Mouse (Mus musculus): ENCODE data around the gene Smyd3. TPM values are rescaled to one million over a fixed set of nuclear protein-coding genes. Genes with fewer than 3 reads are reported as not detected.

The Smyd3 gene
- total RNA-seq (2021) = 1 to 10 TPM; 7.5 to 8.3 TPM
- long read RNA-seq, experiment 1, partial matches to known transcripts = 1 of 2 reads
- long read RNA-seq, experiment 1, other reads (novel, unspliced or antisense) = 1 of 2 reads
- long read RNA-seq, experiment 2, partial matches to known transcripts = 0 of 1 reads
- long read RNA-seq, experiment 2, other reads (novel, unspliced or antisense) = 1 of 1 reads

DNA sequence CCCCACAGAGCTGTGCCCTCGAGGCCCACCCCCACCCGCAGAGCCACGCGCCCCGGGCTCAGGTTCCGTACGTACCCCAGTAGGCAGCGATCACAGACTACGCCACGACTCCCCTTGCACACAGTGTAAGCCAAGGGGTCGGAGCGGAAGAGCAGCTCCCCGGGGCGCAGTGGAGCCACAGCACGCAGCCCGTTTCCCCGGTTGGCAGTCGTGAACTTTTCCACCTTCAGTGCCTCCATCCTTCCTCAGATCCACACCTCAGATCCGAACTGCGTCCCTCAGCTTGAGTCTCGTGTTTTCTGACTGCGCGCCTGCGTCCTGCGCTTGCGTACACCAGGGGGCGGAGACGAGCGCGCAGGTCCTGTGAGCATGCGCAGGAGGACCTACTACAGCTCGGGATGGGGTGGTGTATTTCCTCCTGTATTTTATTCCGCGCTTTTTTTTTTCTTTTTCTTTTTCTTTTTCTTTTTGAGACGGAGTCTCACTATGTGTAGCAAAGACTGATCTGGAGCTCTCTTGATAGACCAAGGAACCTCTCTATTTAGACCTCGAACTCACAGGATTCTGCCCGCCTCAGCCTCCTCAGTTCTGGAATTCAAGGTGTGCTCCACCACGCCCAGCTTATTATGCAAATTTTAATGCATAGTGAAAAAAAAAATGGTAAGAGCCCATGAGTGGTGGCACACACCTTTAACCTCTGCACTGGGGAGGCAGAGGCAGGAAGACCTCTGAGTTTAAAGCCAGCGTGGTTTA lies at the start of gene Smyd3:
Gene Smyd3 (minus strand): TSS at position 329 of the 753 bp plus-strand sequence.
- peak; percentile 89 for DNase-seq

DNA sequence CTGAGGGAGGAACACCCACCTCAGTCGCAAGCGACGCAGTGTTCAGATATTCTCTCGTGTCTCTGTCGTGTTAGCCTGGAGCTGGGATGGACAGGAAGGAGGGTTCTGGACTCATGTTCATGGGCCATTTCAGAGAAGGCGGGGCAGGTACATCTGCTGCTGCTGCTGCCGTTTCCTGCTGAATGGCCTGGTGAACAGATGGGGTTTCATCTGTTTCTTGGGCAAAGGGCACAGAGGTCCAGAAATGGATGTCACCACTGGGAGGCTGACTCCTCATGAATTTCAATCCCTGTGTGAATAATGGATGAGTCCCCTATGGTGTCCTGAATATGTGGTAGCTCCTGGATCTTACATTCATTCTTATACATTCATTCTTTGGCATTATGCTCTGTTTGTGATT lies 49.7 kb upstream of the Smyd3 start:
- no peak for DNase-seq

DNA sequence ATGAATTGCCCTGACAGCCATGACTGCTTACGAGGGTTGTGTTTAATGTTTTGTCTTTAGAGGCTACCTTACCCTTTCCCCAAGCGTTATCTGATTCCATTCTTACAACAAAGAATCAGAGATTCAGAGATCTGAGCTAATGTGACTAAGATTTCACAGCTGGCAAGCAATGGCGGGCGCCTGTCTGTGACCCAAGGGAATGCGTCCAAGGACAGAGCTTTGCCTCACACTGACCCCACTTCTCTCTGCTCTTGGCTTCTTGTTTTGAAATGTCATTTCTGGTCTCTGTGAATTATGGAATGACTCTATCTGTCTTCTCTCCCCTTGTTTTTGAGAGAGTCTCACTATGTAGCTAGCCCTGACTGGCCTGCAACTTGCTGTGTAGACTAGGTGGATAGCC lies 46.1 kb upstream of the Smyd3 start:
- DNase-seq = peak in 1 of 2 experiments; percentile 31

DNA sequence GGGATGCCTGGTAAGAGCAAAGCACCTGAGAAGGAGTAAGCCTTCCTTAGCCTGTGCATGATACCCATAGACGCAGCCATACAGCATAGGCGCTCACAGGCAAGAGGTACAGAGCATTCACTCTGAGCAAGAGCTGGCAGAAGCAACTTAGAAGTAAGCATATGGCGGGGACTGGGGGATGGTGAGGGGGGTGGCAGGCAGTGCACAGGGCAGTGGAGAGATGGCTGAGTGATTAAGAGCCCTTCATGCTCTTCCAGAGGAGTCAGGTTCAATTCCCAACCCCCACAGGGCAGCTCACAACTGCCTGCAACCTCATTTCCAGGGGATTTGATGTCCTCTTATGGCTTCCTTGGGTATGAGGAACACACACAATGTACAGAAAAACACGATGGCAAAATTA lies 45.4 kb upstream of the Smyd3 start:
- DNase-seq = no peak

DNA sequence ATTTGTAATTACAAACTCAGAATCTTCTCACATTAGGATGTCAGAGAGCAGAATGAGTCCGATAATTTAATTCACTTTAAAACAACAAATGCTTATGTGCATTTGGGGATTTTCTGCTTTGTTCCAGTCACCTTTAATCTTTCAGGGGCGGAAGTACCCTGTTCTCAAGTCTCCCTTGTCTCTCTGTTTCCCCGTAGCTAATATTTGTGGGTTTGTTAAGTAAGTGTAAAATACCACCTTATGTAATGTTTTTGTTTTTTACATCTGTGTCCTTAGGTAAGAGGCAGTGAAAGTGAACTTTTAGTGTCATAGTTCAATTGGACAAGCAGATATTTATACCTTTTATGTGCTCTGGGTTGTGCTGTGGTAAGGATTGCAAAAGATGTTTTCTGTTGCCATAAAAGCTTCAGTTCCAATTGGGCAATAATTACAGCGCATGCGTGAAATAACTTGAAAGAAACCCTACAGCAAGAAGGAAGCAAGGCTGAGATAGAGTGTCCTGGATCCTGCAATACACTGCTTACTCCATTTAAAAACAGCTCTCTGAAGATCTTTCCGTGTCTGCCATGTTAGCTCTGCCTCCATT lies 43.1 kb upstream of the Smyd3 start:
- no peak for DNase-seq

DNA sequence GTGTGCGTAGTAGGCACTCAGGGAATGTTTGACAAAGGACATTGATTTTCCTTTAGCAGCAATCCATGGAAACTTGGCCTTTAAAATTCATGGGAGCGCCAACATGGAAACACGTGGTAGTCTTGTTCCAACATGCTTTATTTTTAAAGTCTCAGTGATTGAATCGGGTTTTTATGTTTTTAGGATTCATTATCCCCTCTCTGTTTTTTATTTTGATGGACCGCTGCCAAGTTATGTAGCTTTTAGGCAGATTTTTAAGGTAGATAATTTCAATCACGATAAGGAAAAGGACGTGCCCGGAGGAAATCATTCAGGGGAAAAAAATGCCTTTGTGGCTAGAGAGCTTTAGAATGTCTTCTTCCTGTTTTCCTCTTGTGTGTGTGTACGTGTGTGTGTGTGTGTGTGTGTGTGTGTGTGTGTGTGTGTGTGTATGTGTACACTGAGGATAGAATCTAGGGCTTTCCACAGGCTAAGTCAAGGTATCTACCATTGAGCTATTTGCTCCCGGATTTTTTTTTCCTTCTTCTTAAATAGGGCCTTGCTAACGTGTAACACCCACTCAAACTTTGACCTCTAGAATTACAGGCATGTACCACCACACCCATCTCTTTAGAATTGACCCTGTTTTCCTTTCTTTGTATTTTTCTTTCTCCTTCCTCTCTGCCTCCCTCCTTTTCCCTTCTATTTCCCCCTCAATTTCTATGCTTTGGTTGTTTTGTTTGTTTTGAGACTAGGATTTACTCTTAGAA lies 41.8 kb upstream of the Smyd3 start:
- DNase-seq = peak; percentile 54 to 63

DNA sequence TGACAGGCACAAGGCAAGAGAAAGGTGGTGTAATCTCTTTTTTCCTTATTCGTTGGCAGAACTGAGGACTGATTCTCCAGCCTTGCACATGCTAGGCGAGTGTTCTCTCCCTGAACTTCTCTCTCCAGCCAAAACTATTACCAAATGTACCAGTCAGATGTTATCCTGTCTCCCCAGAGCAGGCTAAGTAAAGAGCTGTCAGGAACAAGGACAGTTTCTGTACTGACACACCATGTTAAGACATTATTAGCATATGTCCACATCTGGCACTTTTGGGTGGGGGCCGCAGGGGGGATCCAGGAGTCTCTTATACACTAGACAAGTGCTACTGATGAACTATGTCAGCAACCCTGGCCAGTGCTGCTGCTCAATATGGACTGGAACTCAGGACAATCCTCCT lies 39.1 kb upstream of the Smyd3 start:
- peak in 1 of 2 experiments; percentile 30 for DNase-seq

DNA sequence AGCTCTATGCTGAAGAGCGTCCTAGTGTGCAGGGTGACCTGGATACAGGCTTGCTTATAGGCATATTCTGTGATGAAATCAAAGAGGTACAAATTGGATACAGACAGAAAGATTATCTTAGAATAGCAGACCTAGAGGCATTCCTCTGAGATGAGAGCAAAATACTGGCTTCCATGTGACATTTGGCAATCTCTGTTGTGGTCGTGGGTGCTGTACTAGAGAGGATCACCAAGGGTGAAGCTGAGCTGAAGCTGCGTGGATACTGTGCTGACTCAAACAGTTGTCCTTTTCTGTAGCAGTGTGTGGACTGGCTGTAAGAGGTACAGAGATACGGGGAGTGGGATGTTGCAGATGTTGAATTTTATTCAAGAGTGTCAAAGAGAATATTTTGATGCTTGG lies 36.1 kb upstream of the Smyd3 start:
- DNase-seq = no peak

DNA sequence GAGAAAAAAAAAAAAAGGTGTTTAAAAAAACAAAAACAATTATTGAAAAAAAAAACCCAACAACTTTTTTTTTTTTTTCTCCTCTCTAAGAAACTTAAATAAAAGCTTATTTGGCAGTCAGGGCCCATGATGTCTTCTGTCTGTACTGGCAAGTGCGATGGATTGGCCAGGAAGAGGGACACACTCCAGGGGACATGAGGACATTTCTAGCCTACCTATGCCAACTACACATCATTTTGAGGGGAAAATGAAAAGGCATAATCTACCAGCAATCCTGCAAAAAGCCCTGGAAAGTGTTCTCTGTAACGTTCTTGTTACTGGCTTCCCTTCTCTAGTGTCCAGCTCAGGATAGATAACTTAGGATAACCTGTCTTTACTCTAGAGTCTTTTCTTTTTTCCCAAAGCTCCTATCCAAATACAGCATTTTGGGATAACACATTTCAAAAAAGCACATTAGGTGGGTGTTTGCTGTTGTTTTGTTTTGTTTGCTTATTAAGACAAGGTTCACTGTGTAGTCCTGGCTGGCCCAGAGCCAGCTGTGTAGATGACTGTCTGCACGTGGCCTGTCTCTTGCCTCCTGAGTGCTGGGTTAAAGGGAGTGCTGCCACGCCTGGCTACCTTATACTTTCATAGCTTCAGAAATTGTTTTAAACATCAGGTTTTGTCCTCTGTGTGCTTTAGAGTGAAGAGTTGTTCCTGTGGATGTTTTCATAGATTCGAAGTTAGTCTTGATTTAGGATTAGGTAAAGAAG lies 35.5 kb upstream of the Smyd3 start:
- no peak for DNase-seq

DNA sequence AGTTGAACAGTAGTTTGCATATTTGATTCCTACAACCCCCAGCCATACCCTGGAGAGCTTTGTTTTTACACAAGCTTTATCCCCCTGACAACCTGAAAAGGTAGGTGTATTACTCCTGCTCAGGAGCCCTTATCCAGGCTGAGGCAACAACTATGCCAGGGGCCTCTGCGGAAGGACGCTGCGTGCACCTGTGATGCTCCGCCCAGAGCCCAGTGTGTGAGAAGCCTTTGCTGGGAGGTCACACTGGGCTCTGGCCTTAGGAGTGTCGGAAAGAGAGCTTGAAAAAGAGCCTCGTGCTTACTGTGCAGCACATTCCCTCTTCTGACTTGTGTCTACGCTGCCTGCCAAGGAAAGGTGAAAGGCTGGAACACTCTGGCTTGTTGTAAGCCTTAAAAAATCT lies 34.9 kb upstream of the Smyd3 start:
- peak; percentile 46 to 47 for DNase-seq

DNA sequence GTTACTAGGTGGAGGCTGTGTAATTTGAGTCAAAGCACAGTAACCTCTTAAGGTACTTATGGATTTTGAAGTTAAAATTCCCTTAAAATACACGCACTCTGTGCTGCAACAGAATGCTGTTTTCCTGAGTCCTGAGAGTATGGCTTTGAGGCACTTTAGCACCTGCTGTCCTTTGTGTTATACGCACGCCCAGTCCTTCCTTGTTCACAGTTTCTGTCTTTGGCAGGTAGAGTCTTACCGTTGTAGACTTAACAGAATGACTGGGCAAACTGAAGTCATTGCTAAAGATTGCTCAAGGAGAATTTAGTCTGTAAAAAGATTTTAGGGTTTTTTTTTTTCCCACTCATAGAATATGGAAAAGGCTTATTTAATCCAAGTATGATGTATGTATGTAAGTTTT lies 34.1 kb upstream of the Smyd3 start:
- DNase-seq = no peak

DNA sequence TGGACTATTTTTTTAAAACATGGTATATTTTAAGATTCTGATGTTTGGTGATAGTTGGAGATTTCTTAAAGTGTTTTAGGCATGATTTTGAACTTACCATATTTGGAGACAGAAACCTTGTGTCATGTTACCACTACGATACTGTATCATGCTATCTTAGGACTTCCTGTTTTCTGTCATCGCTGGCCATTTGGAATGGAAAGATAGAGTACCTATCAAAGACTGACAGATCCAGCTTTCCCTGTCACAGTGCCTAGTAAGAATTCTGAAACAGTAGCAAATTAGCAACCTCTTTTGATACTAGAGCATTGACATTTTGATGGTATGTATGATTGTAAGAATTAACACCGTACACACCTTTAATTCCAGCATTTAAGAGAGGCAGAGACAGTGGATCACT lies 33.5 kb upstream of the Smyd3 start:
- no peak for DNase-seq

DNA sequence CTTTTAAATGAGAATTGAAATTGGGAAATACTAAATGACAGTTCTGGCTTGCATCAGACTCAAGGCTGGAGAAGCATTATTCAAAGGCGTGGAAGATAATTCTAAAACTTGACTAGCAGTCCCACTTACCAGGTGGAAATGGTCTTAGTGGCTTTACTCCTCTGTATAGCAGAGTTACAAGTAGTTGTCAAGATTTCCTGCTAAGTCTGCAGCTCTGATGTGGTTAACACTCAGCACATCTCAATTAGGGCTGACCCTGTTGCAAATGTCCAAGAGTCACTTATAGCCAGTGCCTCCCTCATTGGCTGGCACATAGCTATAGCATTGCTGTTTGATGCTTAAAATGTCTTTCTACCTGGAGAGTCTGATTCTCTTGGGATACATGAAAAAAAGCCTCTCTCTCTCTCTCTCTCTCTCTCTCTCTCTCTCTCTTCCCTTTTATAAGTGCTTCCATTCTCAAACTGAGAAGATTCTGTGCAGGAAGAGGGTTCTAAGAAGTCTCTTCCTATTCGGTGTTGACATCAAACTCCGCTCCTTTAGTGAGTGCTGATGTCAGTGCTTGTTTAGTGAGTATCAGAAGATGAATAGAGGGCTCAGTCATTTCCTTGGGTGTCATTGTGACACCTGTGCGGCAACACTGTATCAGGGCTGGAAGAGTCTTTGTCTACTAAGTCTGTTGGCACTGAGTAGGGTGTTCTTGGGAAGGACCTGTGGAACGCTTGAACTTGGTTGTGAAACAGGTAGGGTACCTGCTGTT lies 31.3 kb upstream of the Smyd3 start:
- no peak for DNase-seq

DNA sequence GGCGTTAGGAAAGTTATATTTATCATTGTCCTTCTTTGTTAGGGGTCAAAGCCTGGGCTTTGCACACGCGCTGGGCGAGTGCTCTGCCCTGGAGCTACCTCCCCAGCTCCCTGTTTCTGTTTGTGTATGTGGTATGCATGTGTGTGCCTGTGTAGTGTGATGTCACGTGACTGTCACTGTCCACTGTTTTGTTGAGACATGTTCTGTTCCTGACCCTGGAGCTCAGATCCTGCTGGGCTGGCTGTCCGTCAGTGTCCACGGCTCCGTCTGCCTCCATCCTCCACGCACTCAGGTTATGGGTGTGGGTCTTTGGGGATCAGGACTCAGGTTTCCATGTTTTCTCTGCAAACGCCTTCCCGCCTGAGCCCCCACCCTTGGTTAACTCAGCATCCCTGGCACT lies 30.4 kb upstream of the Smyd3 start:
- peak in 1 of 2 experiments; percentile 51 for DNase-seq

DNA sequence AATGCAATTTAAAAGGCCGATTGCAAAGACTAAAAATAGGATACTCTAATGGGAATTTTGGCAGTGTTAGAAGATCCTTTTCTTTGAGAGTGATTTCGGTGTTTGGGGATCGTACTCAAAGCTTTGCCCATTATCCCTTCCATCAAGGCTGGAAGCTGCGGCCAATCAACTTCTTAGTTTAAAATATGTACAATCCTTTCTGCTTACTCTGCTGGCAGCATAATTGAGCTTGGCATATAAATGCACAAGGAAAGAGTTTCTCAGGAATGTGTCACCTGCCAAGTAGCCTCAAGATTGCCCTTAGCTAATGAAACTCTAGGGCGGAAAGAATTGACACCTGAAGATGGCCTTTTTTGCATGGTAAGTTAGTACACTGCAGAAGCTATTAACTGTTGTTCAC lies 29.3 kb upstream of the Smyd3 start:
- peak in 1 of 2 experiments; percentile 39 for DNase-seq

DNA sequence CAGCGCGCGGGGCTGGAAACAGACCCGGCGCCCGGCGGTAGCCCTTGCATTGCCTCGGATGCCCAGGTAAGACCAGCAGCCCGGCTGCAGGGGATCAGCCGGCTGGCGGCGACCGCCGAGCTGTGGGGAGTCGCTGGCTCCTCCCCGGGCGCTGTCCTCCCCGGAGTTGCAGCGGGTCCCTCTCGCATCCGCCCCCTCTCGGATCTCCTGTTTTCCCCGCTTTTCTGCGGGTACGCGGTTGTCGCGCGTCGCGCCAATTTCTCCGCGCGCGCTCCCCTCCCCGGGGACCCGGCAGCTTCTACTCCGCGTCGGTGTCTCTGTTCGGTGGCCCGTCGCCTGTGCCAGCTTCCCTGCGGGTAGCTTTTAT lies 28.7 kb upstream of the Smyd3 start:
- no peak for DNase-seq

DNA sequence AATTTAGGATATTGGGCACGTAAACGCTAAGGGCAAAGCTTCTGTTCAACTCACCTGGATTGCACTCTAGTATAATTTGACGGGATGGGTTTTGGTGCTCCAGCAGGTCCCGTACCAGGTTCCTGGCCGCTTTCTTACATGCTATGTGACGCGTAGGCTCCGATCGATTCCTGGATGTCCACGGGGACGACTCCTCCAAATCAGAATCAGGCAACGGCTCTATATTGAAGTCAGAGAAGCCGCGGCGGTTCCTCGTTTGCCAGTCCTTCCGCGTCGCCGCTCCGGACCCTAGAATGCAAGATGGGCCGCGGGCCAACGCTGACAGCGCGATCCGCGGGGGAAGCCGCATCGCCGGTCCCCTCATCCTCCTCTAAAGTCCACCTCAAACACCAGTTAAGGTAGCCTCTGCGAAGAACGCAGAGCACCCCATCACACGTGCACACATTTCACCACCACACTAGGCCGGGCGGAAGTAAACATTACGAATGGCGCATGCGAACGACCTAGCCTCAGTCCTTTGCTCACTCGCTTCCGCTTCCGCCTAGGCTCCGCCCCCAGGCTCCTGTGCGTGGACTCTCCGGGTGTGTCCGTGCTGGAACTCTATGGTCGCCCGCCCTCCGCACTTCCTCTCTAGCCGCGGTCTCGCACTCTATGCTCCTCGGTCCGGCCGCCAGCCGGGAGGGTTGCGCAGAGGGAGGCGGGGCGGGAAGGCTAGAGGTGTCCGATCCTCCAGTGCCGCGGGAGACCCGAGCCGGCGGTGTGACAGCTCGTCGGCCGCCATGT lies 28.1 kb upstream of the Smyd3 start, which contains the start of the genes Tfb2m and Cnst:
Gene Tfb2m (minus strand): TSS at position 500 of the 783 bp plus-strand sequence.
Gene Cnst (plus strand): TSS at position 603 of the 783 bp plus-strand sequence.
- DNase-seq = peak; percentile 99

DNA sequence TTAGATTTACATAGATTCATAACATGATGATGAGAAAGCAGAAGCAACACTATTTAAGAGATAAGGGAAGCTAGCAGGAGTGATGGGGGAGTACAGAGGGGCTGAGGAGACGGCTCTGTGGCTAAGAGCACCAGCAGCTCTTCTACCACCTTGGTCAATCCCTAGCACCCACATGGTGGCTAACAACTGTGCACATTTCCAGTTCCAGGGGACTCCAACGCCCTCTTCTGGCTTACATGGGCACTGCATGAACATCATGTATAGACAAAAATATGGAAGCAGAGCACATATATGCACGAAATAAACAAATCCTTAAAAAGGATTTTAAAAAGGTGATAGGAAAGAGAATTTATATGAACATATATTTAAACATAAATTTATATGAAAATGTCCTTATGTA lies 23.7 kb upstream of the Smyd3 start:
- DNase-seq = no peak

DNA sequence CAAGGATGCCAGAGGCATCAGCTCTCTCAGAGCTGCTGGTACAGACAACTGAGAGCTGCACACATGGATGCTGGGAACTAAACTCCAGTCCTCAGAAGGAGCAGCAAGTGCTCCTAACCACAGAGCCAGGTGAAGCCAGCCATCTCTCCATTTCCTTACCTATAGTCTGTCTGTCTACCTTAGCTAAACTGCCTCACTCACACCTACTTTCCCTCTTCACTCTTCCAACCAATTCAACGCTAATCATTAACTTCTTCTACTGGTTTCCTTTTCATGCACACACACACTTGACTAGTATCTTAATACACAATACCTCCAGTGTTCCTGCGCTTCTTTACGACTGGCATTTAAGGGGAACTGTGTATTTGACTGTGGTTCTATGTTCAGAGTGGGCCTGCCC lies 22.0 kb upstream of the Smyd3 start:
- no peak for DNase-seq

DNA sequence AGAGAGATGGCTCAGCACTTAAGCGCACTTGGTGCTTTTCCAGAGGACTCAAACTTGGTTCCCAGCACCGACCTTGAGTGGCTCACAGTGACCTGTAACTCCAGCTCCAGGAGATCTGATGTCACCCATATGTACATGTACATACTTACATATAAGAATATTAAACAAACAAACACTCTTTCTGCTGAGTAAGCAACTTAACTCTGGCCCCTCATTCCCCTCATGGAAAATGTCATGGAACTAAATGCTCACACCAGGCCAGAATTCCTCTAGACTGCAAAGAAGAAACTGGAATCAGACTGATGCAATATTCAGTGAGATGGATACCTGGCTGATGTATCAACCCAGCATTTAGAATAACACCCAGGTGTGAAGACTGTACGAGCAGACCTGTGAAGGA lies 21.2 kb upstream of the Smyd3 start:
- DNase-seq = no peak

DNA sequence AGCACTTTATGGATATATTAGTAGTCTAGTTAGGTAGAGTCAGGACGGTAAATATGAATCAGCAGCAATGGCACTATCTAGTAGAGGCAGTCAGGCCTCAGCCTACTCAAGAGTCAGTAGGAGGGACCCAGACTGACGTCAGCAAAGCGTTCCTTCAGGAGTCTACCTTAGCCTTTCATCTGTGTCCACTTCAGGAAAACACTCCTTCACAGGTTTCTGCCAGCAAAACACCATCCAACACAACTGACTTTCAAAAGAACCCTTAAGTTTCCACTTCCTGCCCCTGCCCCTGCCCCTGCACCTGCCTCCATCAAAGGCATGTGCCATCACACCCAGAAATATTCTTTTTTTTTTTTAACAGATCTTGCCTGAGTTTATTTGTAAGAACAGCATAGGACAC lies 2.1 kb upstream of the Smyd3 start:
- DNase-seq = no peak

Data from heart, adult 18-20 months (tissue).